Mouse (Mus musculus) liver, embryonic 14.5 days (tissue): ENCODE results near the gene G6pc. TPM values are rescaled to one million over a fixed set of nuclear protein-coding genes. Genes with fewer than 3 reads are reported as not detected.

Experiments
- ATAC-seq: fragments of 200-750 bp; cut with Nextera tagmentation; 2 replicates; pipeline ENCODE4 v1.8.0; 2017; ENCODE audit warnings: moderate number of reproducible peaks, mild to moderate bottlenecking, moderate library complexity; ENCODE audit not compliant: insufficient read depth
- DNase-seq, 3 experiments: peaks; one replicate each; pipeline ENCODE4 v3.0.0-alpha.2; 2012 to 2013; ENCODE audit warnings: low read depth in 3 of 3, low spot score in 3 of 3
- H3K27ac ChIP-seq: fragments of 300-500 bp; sonication (generic); 2 replicates; pipeline ENCODE4 v1.5.1; 2014; ENCODE audit warnings: moderate library complexity, mild to moderate bottlenecking, control low read depth, inconsistent platforms
- H3K27me3 ChIP-seq: fragments of 300-500 bp; sonication (generic); 2 replicates; pipeline ENCODE4 v1.6.1; 2014; ENCODE audit warnings: mild to moderate bottlenecking, low read length, moderate library complexity; ENCODE audit not compliant: control insufficient read depth, insufficient read depth
- H3K36me3 ChIP-seq: fragments of 300-500 bp; sonication (generic); replicated peaks from 2 replicates; pipeline ENCODE4 v1.6.1; 2014; ENCODE audit warnings: low read depth; ENCODE audit not compliant: control insufficient read depth, insufficient read depth
- H3K4me1 ChIP-seq, 2 experiments: fragments of 200-500 bp in 1 of 2; fragments of 300-500 bp in 1 of 2; sonication (generic) in 1 of 2; replicated peaks; 2 replicates each; pipeline ENCODE4 v1.6.1; 2012 to 2014; ENCODE audit warnings: antibody characterized with exemption in 1 of 2, inconsistent platforms in 1 of 2, low read length in 1 of 2; ENCODE audit not compliant: control insufficient read depth in 2 of 2, insufficient read depth in 2 of 2
- H3K4me2 ChIP-seq: fragments of 300-500 bp; sonication (generic); 2 replicates; pipeline ENCODE4 v1.6.1; 2014; ENCODE audit warnings: low read depth, mild to moderate bottlenecking, control low read depth, moderate library complexity
- H3K4me3 ChIP-seq, 2 experiments: fragments of 200-500 bp in 1 of 2; fragments of 300-500 bp in 1 of 2; sonication (generic) in 1 of 2; 2 replicates each; pipeline ENCODE4 v1.5.1; 2012 to 2014; ENCODE audit warnings: low read depth in 2 of 2, low read length in 2 of 2, mild to moderate bottlenecking in 2 of 2, control low read depth in 1 of 2, inconsistent platforms in 1 of 2, moderate library complexity in 1 of 2; ENCODE audit not compliant: insufficient read depth in 1 of 2
- H3K9ac ChIP-seq: fragments of 300-500 bp; sonication (generic); replicated peaks from 2 replicates; pipeline ENCODE4 v1.6.1; 2014; ENCODE audit warnings: mild to moderate bottlenecking, control low read depth, moderate library complexity
- H3K9me3 ChIP-seq: fragments of 300-500 bp; sonication (generic); 2 replicates; pipeline ENCODE4 v1.6.1; 2016; ENCODE audit warnings: low read length, mixed read lengths; ENCODE audit not compliant: control insufficient read depth
- CTCF ChIP-seq: IDR thresholded peaks from 2 replicates; pipeline ENCODE4 v1.5.1; 2016; ENCODE audit warnings: antibody characterized with exemption, low read depth, control low read depth
- EP300 ChIP-seq: IDR thresholded peaks from 2 replicates; pipeline ENCODE4 v1.6.1; 2016; ENCODE audit warnings: antibody characterized with exemption, low read depth
- WGBS: fragments of 180-500 bp; shearing (Covaris S2); extraction: QIAGEN DNeasy Blood & Tissue Kit; methylation state at CpG from one replicate; pipeline ENCODE4 v1.1.7; 2014; ENCODE audit not compliant: insufficient replicate concordance; 5-methylcytosine and 5-hydroxymethylcytosine counted together
- polyA plus RNA-seq, 2 experiments: library from polyadenylated mRNA; depleted of rRNA in 1 of 2; stranded (reverse) in 1 of 2; unstranded in 1 of 2; fragments of >200 nt; fragmentation: Nextera tagmentation in 1 of 2; extraction: Ambion mirVana in 1 of 2; gene quantifications; 2 replicates each; pipeline versions ENCODE4 v1.2.1 to v1.2.3; 2012 to 2014

Gene G6pc
- polyA plus RNA-seq, 2 experiments = 0.02 to 0.04 TPM

- no peaks in the 10 kb centered on the region for H3K36me3 ChIP-seq
- DNase-seq (no peak), ATAC-seq (no peak)
- H3K27me3 ChIP-seq = no peaks in the 10 kb centered on the region
- no peak for TF ChIP-seq EP300
- no peak for TF ChIP-seq CTCF
- WGBS = 58% methylated on average over 10 of the region's 10 CpGs
- no peak overlapping the region for H3K27ac ChIP-seq
- no peaks in the 10 kb centered on the region for H3K9me3 ChIP-seq
- no peak overlapping the region for H3K4me2 ChIP-seq
- peaks cover 3 to 12% of the 10 kb centered on the region in 2 experiments for H3K4me1 ChIP-seq
- H3K4me3 ChIP-seq = no peak overlapping the region
- H3K9ac ChIP-seq = no peak overlapping the region
These were observed 33.3 kb upstream of the G6pc start for GRCm38 (mm10) chr11:101334023-101334422.

- DNase-seq (no peak), ATAC-seq (no peak)
- Histone ChIP-seq H3K9me3 (no peaks in the 10 kb centered on the region), H3K9ac (no peak overlapping the region), H3K4me3 (no peak overlapping the region), H3K4me2 (no peak overlapping the region), H3K27ac (no peak overlapping the region), H3K27me3 (no peaks in the 10 kb centered on the region), H3K4me1 (peaks cover 3 to 12% of the 10 kb centered on the region in 2 experiments), H3K36me3 (no peaks in the 10 kb centered on the region)
- TF ChIP-seq EP300 (no peak), CTCF (no peak)
- WGBS = 38% methylated on average over 6 of the region's 6 CpGs
These were observed 32.8 kb upstream of the G6pc start for GRCm38 (mm10) chr11:101334516-101334915.

GRCm38 (mm10) chr11:101335685-101336084 lies 31.7 kb upstream of the G6pc start:
- no peak overlapping the region for H3K4me3 ChIP-seq
- DNase-seq (no peak), ATAC-seq (no peak)
- WGBS = 72% methylated on average over 9 of the region's 9 CpGs
- H3K36me3 ChIP-seq = no peaks in the 10 kb centered on the region
- H3K4me2 ChIP-seq = no peak overlapping the region
- no peaks in the 10 kb centered on the region for H3K9me3 ChIP-seq
- TF ChIP-seq CTCF (peak; percentile 56), EP300 (no peak)
- no peak overlapping the region for H3K27ac ChIP-seq
- no peaks in the 10 kb centered on the region for H3K27me3 ChIP-seq
- H3K4me1 ChIP-seq = peaks cover 3 to 12% of the 10 kb centered on the region in 2 experiments
- no peak overlapping the region for H3K9ac ChIP-seq

- Histone ChIP-seq H3K36me3 (no peaks in the 10 kb centered on the region), H3K9ac (no peak overlapping the region), H3K27me3 (no peaks in the 10 kb centered on the region), H3K4me3 (peak overlapping the region in 1 of 2 experiments; percentile 37; a peak in 3 of 4 replicates), H3K27ac (no peak overlapping the region), H3K4me2 (peak overlapping the region; percentile 42), H3K9me3 (no peaks in the 10 kb centered on the region), H3K4me1 (peaks cover 3 to 12% of the 10 kb centered on the region in 2 experiments)
- ATAC-seq (peak; percentile 85), DNase-seq (peak; percentile 48 to 61 (median 53))
- TF ChIP-seq EP300 (no peak), CTCF (no peak)
- 4% methylated on average over 9 of the region's 9 CpGs for WGBS
These were observed 29.1 kb upstream of the G6pc start for GRCm38 (mm10) chr11:101338123-101338760.

- H3K4me3 ChIP-seq = no peak overlapping the region
- no peaks in the 10 kb centered on the region for H3K9me3 ChIP-seq
- ATAC-seq (no peak), DNase-seq (no peak)
- 0 out of 4 replicates have a peak, but pooled peaks cover 0 to 4% of the 10 kb centered on the region in 2 experiments for H3K4me1 ChIP-seq
- TF ChIP-seq CTCF (peak; percentile 49), EP300 (no peak)
- H3K27ac ChIP-seq = no peak overlapping the region
- no peaks in the 10 kb centered on the region for H3K27me3 ChIP-seq
- H3K36me3 ChIP-seq = no peaks in the 10 kb centered on the region
- no peak overlapping the region for H3K4me2 ChIP-seq
- WGBS = 57% methylated on average over 10 of the region's 10 CpGs
- no peak overlapping the region for H3K9ac ChIP-seq
These were observed 20.1 kb upstream of the G6pc start for GRCm38 (mm10) chr11:101347083-101347775.
